Mouse (Mus musculus) C2C12 (cell line): Measurements from ENCODE around the gene Dusp1. TPM values are rescaled to one million over a fixed set of nuclear protein-coding genes. Genes with fewer than 3 reads are reported as not detected.

Experiments
- H3K27me3 ChIP-seq: one replicate; pipeline ENCODE4 v1.6.1; 2011; ENCODE audit not compliant: control insufficient read depth, insufficient read depth, insufficient read length
- H3K36me3 ChIP-seq: one replicate; pipeline ENCODE4 v1.6.1; 2011; ENCODE audit not compliant: control insufficient read depth, insufficient read depth
- H3K4me3 ChIP-seq: one replicate; pipeline ENCODE4 v1.5.1; 2011; ENCODE audit warnings: mild to moderate bottlenecking, control low read depth; ENCODE audit not compliant: poor library complexity, insufficient read depth, severe bottlenecking
- H3K79me2 ChIP-seq: one replicate; pipeline ENCODE4 v1.6.1; 2011; ENCODE audit not compliant: control insufficient read depth, insufficient read depth
- H3K79me3 ChIP-seq: one replicate; pipeline ENCODE4 v1.6.1; 2011; ENCODE audit warnings: low read depth, control low read depth
- H3ac ChIP-seq: one replicate; pipeline ENCODE3; 2011; ENCODE audit warnings: low read depth; ENCODE audit not compliant: control insufficient read depth, insufficient read length
- CEBPB ChIP-seq: IDR thresholded peaks from one replicate; pipeline ENCODE4 v1.6.1; 2011; ENCODE audit warnings: low read depth, mild to moderate bottlenecking, control low read depth, moderate library complexity
- CTCF ChIP-seq: IDR thresholded peaks from one replicate; pipeline ENCODE4 v1.5.1; 2011; ENCODE audit not compliant: control insufficient read depth, insufficient read depth, insufficient read length
- FOSL1 ChIP-seq: IDR thresholded peaks from one replicate; pipeline ENCODE4 v1.8.0; 2011; ENCODE audit warnings: mild to moderate bottlenecking, low read length; ENCODE audit not compliant: poor library complexity, insufficient read depth, severe bottlenecking
- MAX ChIP-seq: IDR thresholded peaks from one replicate; pipeline ENCODE4 v1.6.1; 2011; ENCODE audit warnings: mild to moderate bottlenecking, control low read depth
- MYOD1 ChIP-seq: IDR thresholded peaks from one replicate; pipeline ENCODE4 v1.6.1; 2011; ENCODE audit warnings: low read depth; ENCODE audit not compliant: control insufficient read depth, insufficient read length
- MYOG ChIP-seq: IDR thresholded peaks from one replicate; pipeline ENCODE4 v1.6.1; 2011; ENCODE audit not compliant: control insufficient read depth, insufficient read length; ENCODE audit errors: extremely low read depth
- USF1 ChIP-seq: IDR thresholded peaks from one replicate; pipeline ENCODE4 v1.6.1; 2011; ENCODE audit warnings: low read depth, mild to moderate bottlenecking, control low read depth, moderate library complexity
- polyA plus RNA-seq: library from polyadenylated mRNA; unstranded; fragments of >200 nt; fragmentation: generic; extraction: Trizol; gene quantifications from one replicate; pipeline ENCODE4 v1.2.1, GENCODE M21; 2012; ENCODE audit warnings: missing spikeins

Gene Dusp1
- polyA plus RNA-seq, 1 experiment = 16.4 TPM

- no peaks in the 10 kb centered on the region for H3K79me2 ChIP-seq
- H3K36me3 ChIP-seq = no peaks in the 10 kb centered on the region
- no peaks in the 10 kb centered on the region for H3K27me3 ChIP-seq
- peak overlapping the region; percentile 54 for H3ac ChIP-seq
- H3K4me3 ChIP-seq = no peak overlapping the region
- TF ChIP-seq FOSL1 (no peak), MYOG (no peak), USF1 (no peak), CEBPB (no peak), MAX (no peak), MYOD1 (no peak), CTCF (no peak)
- no peaks in the 10 kb centered on the region for H3K79me3 ChIP-seq
Measured at GRCm38 (mm10) chr17:26529791-26530241, 32.1 kb downstream of the Dusp1 start.

DNA sequence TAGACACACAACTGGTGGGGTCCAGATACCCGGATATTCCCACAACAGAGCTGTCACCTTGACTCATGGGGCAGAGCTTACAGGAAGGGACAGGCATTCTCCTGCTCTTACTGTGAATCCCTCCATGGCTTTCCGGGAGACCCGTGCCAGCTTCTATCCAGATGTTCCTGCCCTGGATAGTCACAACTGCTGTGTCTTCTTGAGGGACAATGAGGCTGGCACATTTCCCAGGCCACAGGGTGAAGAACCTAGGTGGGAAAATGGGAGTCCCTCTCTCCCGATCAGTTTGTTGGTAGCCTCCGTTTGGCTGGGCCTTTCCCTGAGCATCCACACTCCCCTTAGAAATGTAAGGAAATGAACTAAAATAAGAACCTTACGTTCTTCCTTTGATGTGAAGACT lies 33.2 kb downstream of the Dusp1 start:
- H3K36me3 ChIP-seq = no peaks in the 10 kb centered on the region
- H3K79me3 ChIP-seq = no peaks in the 10 kb centered on the region
- TF ChIP-seq MYOG (no peak), FOSL1 (no peak)
- no peak overlapping the region for H3K4me3 ChIP-seq
- H3ac ChIP-seq = no peak overlapping the region
- no peaks in the 10 kb centered on the region for H3K27me3 ChIP-seq
- no peaks in the 10 kb centered on the region for H3K79me2 ChIP-seq

DNA sequence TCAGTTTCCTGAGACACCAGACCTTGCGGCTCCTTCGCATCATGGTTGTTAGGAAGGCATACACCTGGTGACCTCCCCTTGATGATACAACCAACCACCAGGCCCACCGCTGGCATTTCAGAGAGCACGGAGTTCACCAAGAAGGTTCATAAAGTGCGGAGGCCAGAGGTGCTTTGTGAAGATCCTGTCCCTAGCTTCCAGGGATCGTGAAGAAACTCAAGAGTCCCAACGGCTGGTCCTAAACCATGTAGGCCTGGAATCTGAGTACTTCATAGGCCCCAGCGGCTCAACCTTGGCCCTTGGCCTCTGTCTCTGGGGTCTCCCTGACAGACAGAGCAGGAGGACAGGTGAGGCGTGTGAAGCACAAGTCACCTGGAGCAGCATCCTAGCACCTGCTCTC lies 34.6 kb downstream of the Dusp1 start:
- H3ac ChIP-seq = no peak overlapping the region
- H3K36me3 ChIP-seq = no peaks in the 10 kb centered on the region
- no peak for TF ChIP-seq FOSL1
- TF ChIP-seq CTCF = no peak
- H3K79me2 ChIP-seq = no peaks in the 10 kb centered on the region
- H3K79me3 ChIP-seq = no peaks in the 10 kb centered on the region
- H3K27me3 ChIP-seq = no peaks in the 10 kb centered on the region
- H3K4me3 ChIP-seq = no peak overlapping the region

DNA sequence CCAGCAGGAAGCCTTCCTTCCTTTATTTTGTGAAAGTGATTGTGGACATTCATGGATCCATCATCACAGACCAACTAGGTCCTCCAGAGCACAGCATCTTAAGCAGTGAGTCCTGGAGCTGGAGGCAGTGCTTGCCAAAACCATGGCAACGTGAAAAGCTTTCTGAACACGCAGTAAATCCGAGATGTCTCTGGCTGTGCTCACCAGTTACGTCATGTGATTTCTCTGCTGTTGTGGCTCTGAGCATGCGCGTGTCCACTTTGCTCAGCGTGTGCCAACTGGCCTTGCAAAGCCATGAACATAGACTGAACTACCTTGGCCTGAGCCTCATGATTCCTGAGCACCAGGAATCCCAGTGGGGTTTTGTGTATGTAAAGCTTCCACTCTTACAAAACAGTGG lies 36.6 kb downstream of the Dusp1 start:
- no peaks in the 10 kb centered on the region for H3K79me2 ChIP-seq
- H3K79me3 ChIP-seq = no peaks in the 10 kb centered on the region
- no peak for TF ChIP-seq USF1
- TF ChIP-seq FOSL1 = no peak
- TF ChIP-seq MAX = no peak
- TF ChIP-seq MYOG = no peak
- no peak for TF ChIP-seq CTCF
- TF ChIP-seq CEBPB = no peak
- TF ChIP-seq MYOD1 = no peak
- no peaks in the 10 kb centered on the region for H3K36me3 ChIP-seq
- no peak overlapping the region for H3K4me3 ChIP-seq
- H3K27me3 ChIP-seq = no peaks in the 10 kb centered on the region
- H3ac ChIP-seq = no peak overlapping the region

DNA sequence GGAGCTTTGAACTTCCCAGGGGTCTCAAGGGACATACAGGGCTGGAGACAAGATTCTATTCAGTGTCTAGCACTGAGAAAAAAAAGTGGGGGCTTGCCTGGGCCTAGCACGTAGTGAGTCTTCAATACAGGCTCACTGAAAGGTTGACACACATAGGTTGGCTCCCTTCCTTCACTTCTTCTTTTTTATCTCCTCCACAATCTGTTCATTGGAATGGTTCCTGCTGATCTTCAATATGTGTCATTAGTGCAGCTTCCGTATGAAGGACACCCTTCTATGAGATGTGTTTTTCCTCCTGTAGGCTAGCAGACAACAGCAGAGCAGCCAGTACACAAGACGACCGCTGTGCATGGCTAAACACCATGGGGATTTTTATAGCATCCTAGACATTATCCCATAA lies 37.1 kb downstream of the Dusp1 start:
- Histone ChIP-seq H3K36me3 (no peaks in the 10 kb centered on the region), H3ac (no peak overlapping the region), H3K79me2 (no peaks in the 10 kb centered on the region), H3K27me3 (no peaks in the 10 kb centered on the region), H3K4me3 (no peak overlapping the region), H3K79me3 (no peaks in the 10 kb centered on the region)
- TF ChIP-seq MYOG = no peak
- no peak for TF ChIP-seq USF1
- TF ChIP-seq CTCF = no peak
- TF ChIP-seq MAX = no peak
- no peak for TF ChIP-seq MYOD1
- no peak for TF ChIP-seq FOSL1
- no peak for TF ChIP-seq CEBPB

- TF ChIP-seq MAX = no peak
- TF ChIP-seq MYOD1 = no peak
- TF ChIP-seq MYOG = no peak
- TF ChIP-seq CEBPB = no peak
- no peak for TF ChIP-seq USF1
- no peak for TF ChIP-seq FOSL1
- no peak for TF ChIP-seq CTCF
- Histone ChIP-seq H3ac (no peak overlapping the region), H3K27me3 (no peaks in the 10 kb centered on the region)
Measured at GRCm38 (mm10) chr17:26524316-26524715, 37.6 kb downstream of the Dusp1 start.

More at GRCm38 (mm10) chr17:26524316-26524715, 37.6 kb downstream of the Dusp1 start:
- no peaks in the 10 kb centered on the region for H3K36me3 ChIP-seq
- no peaks in the 10 kb centered on the region for H3K79me3 ChIP-seq
- H3K79me2 ChIP-seq = no peaks in the 10 kb centered on the region
- no peak overlapping the region for H3K4me3 ChIP-seq
